Mouse (Mus musculus) small intestine, adult 2 months (tissue): Measurements from ENCODE around the gene Cacna1d. TPM values are rescaled to one million over a fixed set of nuclear protein-coding genes. Genes with fewer than 3 reads are reported as not detected.
A peak's percentile ranks its signal among the peaks of the same experiment; 100 is the strongest.

Experiments
- H3K27ac ChIP-seq: fragments of 200-500 bp; 2 replicates; pipeline ENCODE4 v1.5.1; 2012; ENCODE audit warnings: low read depth, low read length, control low read depth, inconsistent platforms; ENCODE audit not compliant: insufficient read depth
- H3K27me3 ChIP-seq: fragments of 200-500 bp; 2 replicates; pipeline ENCODE4 v1.6.1; 2012; ENCODE audit warnings: mild to moderate bottlenecking, moderate library complexity, low read length, inconsistent platforms; ENCODE audit not compliant: control insufficient read depth, insufficient read depth
- H3K36me3 ChIP-seq: fragments of 200-500 bp; 2 replicates; pipeline ENCODE4 v1.6.1; 2012; ENCODE audit warnings: mild to moderate bottlenecking, low read length, control low read depth, inconsistent platforms; ENCODE audit not compliant: control insufficient read depth, insufficient read depth
- H3K4me1 ChIP-seq: fragments of 200-500 bp; 2 replicates; pipeline ENCODE4 v1.6.1; 2012; ENCODE audit warnings: low read length, inconsistent platforms, mixed read lengths; ENCODE audit not compliant: control insufficient read depth, insufficient read depth, insufficient read length
- H3K4me3 ChIP-seq: fragments of 200-500 bp; 2 replicates; pipeline ENCODE4 v1.5.1; 2012; ENCODE audit warnings: low read depth, mild to moderate bottlenecking, control low read depth, inconsistent platforms, low read length, moderate library complexity
- CTCF ChIP-seq: fragments of 200-500 bp; IDR thresholded peaks from 2 replicates; pipeline ENCODE4 v1.5.1; 2012; ENCODE audit warnings: low read depth, mild to moderate bottlenecking, control low read depth, inconsistent platforms, low read length, moderate library complexity, mixed read lengths; ENCODE audit not compliant: insufficient replicate concordance, insufficient read length; ENCODE audit errors: extremely low read depth
- POLR2A ChIP-seq: fragments of 200-500 bp; IDR thresholded peaks from 2 replicates; pipeline ENCODE4 v1.6.1; 2012; ENCODE audit warnings: low read depth, mild to moderate bottlenecking, control low read depth, inconsistent platforms, low read length, moderate library complexity
- WGBS: fragments of 180-500 bp; shearing (Covaris S2); methylation state at CpG from one replicate; pipeline ENCODE4 v1.1.7; 2018; 5-methylcytosine and 5-hydroxymethylcytosine counted together
- polyA plus RNA-seq: library from polyadenylated mRNA; depleted of rRNA; stranded (reverse); fragments of >200 nt; gene quantifications from 2 replicates; pipeline ENCODE4 v1.2.3, GENCODE M21; 2012; rRNA removed

Cacna1d gene
- 1.8 and 2.3 TPM in 2 replicates for polyA plus RNA-seq

DNA sequence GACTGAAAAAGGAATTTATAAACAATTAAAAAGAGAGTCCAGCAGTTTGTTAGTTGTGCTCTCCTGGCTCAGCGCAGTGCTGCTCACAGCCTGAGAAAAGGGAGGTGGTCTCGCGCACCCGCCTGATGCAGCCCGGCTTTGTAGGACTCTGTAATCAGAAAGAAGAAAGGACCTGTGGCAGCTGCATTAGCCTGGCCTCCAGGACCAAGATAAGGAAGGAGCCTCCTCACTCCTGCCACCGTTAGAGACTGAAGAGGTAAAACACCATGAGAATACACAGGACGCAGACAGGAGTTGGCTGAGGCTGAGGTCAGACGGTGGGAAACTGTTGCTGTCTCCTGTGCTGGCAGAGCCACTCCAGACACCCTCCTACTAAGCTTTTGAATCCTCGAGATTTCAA is at the start of gene Cacna1d:
Gene Cacna1d (minus strand): TSS at position 114 of the 400 bp plus-strand sequence.
- no peak for TF ChIP-seq CTCF
- no peaks in the 10 kb centered on the region for H3K27me3 ChIP-seq
- 81% methylated on average over 9 of the region's 9 CpGs for WGBS
- no peak within 1 kb of the TSS for H3K4me3 ChIP-seq
- H3K4me1 ChIP-seq: no peaks in the 10 kb centered on the region
- H3K36me3 ChIP-seq: peaks cover 31% of the 10 kb centered on the region
- H3K27ac ChIP-seq: no peak within 1 kb of the TSS

GRCm38 (mm10) chr14:30533780-30534450 is 42.7 kb upstream of the Cacna1d start:
- peaks cover 19% of the 10 kb centered on the region for H3K4me1 ChIP-seq
- H3K27me3 ChIP-seq: no peaks in the 10 kb centered on the region
- WGBS: 32% methylated on average over 6 of the region's 6 CpGs
- no peak overlapping the region for H3K4me3 ChIP-seq
- H3K36me3 ChIP-seq: no peaks in the 10 kb centered on the region; the same call in 1 of the 2 replicates
- H3K27ac ChIP-seq: peak overlapping the region; percentile 22; the same call in 1 of the 2 replicates
- no peak for TF ChIP-seq CTCF
- TF ChIP-seq POLR2A: no peak

DNA sequence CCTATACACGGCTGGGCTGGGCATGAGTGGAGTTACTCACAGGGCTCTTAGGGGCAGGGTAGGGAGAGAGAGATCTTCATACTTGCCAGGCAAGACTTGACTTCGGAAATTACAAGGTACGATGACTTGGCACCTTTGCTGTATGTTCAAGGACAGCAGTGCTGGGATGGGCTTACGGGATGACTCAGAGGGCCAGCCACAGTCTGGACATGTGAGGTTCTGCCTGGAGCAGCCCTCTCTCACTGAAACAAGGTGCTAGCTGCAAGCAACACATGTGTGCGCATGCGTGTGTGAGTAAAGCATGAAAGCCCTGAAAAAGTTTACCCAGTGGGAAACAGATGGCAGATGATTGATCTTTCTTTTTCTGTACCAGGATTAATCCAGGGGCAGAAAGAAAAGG is 40.6 kb upstream of the Cacna1d start:
- Histone ChIP-seq H3K27ac (peak overlapping the region; percentile 36; the same call in 1 of the 2 replicates), H3K4me1 (peaks cover 19% of the 10 kb centered on the region), H3K27me3 (no peaks in the 10 kb centered on the region), H3K4me3 (no peak overlapping the region), H3K36me3 (peaks cover 8% of the 10 kb centered on the region)
- 54% methylated on average over 6 of the region's 6 CpGs for WGBS
- no peak for TF ChIP-seq POLR2A
- no peak for TF ChIP-seq CTCF

DNA sequence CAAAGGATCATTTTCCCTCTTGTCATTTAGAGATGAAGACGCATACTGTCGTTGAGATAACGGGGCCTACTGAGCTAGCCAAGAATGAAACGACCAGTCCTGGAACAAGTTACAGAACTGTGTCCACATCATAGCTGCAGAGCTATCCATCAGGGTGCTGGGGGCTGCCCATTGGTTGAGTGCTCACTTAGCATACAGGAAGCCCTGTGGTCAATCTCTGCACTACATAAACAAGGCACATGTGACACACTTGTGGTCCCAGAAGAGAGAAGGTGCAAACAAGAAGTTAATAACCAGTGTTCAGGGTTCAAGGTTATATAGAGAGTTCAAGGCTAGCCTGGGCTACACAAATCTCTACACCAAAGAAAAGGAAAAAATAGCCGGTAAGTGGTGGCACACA is 40.2 kb upstream of the Cacna1d start:
- H3K27ac ChIP-seq: peak overlapping the region; percentile 36; the same call in 1 of the 2 replicates
- peaks cover 19% of the 10 kb centered on the region for H3K4me1 ChIP-seq
- TF ChIP-seq POLR2A (no peak), CTCF (no peak)
- H3K27me3 ChIP-seq: no peaks in the 10 kb centered on the region
- 31% methylated on average over 5 of the region's 5 CpGs for WGBS
- H3K4me3 ChIP-seq: no peak overlapping the region
- peaks cover 10% of the 10 kb centered on the region for H3K36me3 ChIP-seq

DNA sequence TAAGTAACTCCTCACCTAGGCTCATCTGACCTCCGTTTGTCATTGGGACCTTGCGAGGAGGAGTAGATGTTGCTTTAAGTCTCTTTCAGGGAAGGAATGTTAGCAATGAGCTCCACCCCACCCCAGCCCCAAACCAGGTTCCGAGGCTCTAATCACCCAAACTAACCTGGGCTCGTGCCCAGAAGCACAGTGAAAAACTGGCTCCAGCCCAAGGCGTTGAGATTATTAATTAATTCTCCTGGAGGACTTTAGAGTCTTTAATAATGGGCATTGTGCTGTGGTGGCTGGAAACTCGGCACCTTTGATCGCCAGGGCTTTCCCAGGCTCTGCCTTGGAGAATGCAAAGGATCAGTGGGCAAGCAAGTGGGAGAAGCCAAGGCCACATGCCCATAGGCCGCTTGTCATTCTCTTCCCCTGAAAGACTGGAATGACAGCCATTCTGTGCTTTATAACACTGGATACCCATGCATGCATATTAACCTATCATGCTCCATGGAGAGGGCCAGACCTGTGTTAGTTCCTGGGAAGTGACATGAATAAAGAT is 39.5 kb upstream of the Cacna1d start:
- 26% methylated on average over 8 of the region's 8 CpGs for WGBS
- Histone ChIP-seq H3K4me3 (peak overlapping the region; percentile 5), H3K27ac (peak overlapping the region; percentile 36; the same call in 1 of the 2 replicates), H3K27me3 (no peaks in the 10 kb centered on the region), H3K4me1 (peaks cover 19% of the 10 kb centered on the region), H3K36me3 (peaks cover 14% of the 10 kb centered on the region)
- TF ChIP-seq CTCF (no peak), POLR2A (no peak)

GRCm38 (mm10) chr14:30529454-30529853 is 38.2 kb upstream of the Cacna1d start:
- Histone ChIP-seq H3K27me3 (no peaks in the 10 kb centered on the region), H3K4me1 (peaks cover 19% of the 10 kb centered on the region), H3K27ac (no peak overlapping the region), H3K4me3 (no peak overlapping the region), H3K36me3 (peaks cover 21% of the 10 kb centered on the region)
- no peak for TF ChIP-seq POLR2A
- TF ChIP-seq CTCF: no peak
- WGBS: 88% methylated on average over 12 of the region's 12 CpGs

DNA sequence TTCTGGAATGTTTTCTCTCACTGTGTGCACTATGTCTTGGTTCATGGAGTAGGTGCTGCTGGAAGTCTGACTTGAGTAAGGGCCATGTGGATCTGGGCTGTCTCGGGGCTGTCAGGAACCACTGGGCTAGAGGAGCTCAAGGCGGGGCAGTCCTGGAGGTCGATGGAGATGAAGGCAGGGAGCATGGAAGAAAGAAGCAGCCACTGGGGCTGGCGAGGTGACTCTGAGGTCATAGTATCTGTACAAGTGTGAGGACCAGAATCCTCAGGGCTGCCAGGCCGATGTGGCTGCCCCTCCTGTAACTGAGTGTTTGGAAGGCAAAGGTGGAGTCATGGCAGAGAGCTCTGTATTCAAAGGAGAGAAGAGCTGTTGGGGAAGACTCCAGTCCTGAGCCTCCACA is 37.7 kb upstream of the Cacna1d start:
- TF ChIP-seq POLR2A: no peak
- TF ChIP-seq CTCF: no peak
- WGBS: 73% methylated on average over 5 of the region's 5 CpGs
- no peaks in the 10 kb centered on the region for H3K27me3 ChIP-seq
- H3K27ac ChIP-seq: no peak overlapping the region
- no peak overlapping the region for H3K4me3 ChIP-seq
- peaks cover 23% of the 10 kb centered on the region for H3K36me3 ChIP-seq
- H3K4me1 ChIP-seq: peaks cover 16% of the 10 kb centered on the region

GRCm38 (mm10) chr14:30528392-30528791 is 37.1 kb upstream of the Cacna1d start:
- H3K4me3 ChIP-seq: no peak overlapping the region
- WGBS: 84% methylated on average over 10 of the region's 10 CpGs
- H3K36me3 ChIP-seq: peaks cover 28% of the 10 kb centered on the region
- H3K4me1 ChIP-seq: peaks cover 16% of the 10 kb centered on the region
- no peaks in the 10 kb centered on the region for H3K27me3 ChIP-seq
- TF ChIP-seq CTCF (no peak), POLR2A (no peak)
- no peak overlapping the region for H3K27ac ChIP-seq
